Mouse (Mus musculus) olfactory bulb, adult 2 months (tissue): ENCODE data around the gene Usp5. TPM values are rescaled to one million over a fixed set of nuclear protein-coding genes. Genes with fewer than 3 reads are reported as not detected.

Experiments used
- H3K27ac ChIP-seq: fragments of 200-500 bp; 2 replicates; pipeline ENCODE4 v1.5.1; 2012; ENCODE audit warnings: low read depth, low read length; ENCODE audit not compliant: insufficient read depth
- H3K4me1 ChIP-seq: fragments of 200-500 bp; 2 replicates; pipeline ENCODE4 v1.6.1; 2012; ENCODE audit warnings: low read length; ENCODE audit not compliant: control insufficient read depth, insufficient read depth
- H3K4me3 ChIP-seq: fragments of 200-500 bp; 2 replicates; pipeline ENCODE4 v1.5.1; 2012; ENCODE audit warnings: mild to moderate bottlenecking, low read depth, low read length, moderate library complexity; ENCODE audit not compliant: insufficient read depth
- CTCF ChIP-seq: fragments of 200-500 bp; IDR thresholded peaks from 2 replicates; pipeline ENCODE4 v1.5.1; 2012; ENCODE audit warnings: low read depth, mild to moderate bottlenecking, low read length, moderate library complexity; ENCODE audit not compliant: insufficient read depth
- POLR2A ChIP-seq: fragments of 200-500 bp; IDR thresholded peaks from 2 replicates; pipeline ENCODE4 v1.6.1; 2012; ENCODE audit warnings: mild to moderate bottlenecking, low read depth, low read length, moderate library complexity; ENCODE audit not compliant: insufficient read depth
- WGBS: fragments of 180-500 bp; shearing (Covaris S2); methylation state at CpG from one replicate; pipeline ENCODE4 v1.1.7; 2018; 5-methylcytosine and 5-hydroxymethylcytosine counted together
- polyA plus RNA-seq: library from polyadenylated mRNA; stranded (reverse); fragments of >200 nt; gene quantifications from 2 replicates; pipeline ENCODE4 v1.2.4, GENCODE M21; 2012; ENCODE audit warnings: low replicate concordance; ENCODE audit not compliant: missing spikeins, insufficient read depth, insufficient read length

Usp5 gene
- polyA plus RNA-seq, 1 experiment: 225 TPM

GRCm38 (mm10) chr6:124829799-124830700, 766 bp upstream of the Usp5 start:
- Histone ChIP-seq H3K4me1 (peaks cover 11% of the 10 kb centered on the region), H3K4me3 (peak overlapping the region; percentile 35), H3K27ac (peak overlapping the region; percentile 74)
- WGBS: under 1% methylated on average over 38 of the region's 38 CpGs
- no peak for TF ChIP-seq CTCF
- TF ChIP-seq POLR2A: 0 out of 2 replicates have a peak, but pooled peaks have one; percentile 21

GRCm38 (mm10) chr6:124828101-124828592, 1.1 kb downstream of the Usp5 start:
- WGBS: 13% methylated on average over 10 of the region's 10 CpGs
- peaks cover 11% of the 10 kb centered on the region for H3K4me1 ChIP-seq

DNA sequence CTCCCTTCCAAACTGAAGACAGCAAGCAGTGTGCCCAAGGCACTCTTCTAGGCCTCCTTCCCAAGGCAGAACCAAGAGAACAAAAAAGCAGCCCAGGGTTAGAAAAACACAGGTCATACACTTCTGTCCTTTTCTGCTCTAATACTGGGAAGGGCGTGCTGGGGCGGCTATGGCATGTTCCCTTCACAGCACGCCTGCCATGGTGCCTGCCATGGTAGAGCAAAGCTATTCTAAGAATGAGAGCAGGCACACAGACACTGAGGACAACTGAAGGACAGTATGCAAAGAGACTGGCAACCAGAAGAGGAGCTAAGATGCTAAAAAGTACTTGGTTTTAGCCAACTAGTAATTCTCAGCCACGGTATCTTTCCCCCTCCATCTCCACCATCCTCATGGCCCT, 7.2 kb downstream of the Usp5 start:
- 94% methylated on average over 4 of the region's 4 CpGs for WGBS
- no peak for TF ChIP-seq CTCF
- TF ChIP-seq POLR2A: no peak
- H3K4me3 ChIP-seq: no peak overlapping the region
- H3K27ac ChIP-seq: no peak overlapping the region
- 0 out of 2 replicates have a peak, but pooled peaks cover 4% of the 10 kb centered on the region for H3K4me1 ChIP-seq

More at GRCm38 (mm10) chr6:124828101-124828592, 1.1 kb downstream of the Usp5 start:
- H3K4me3 ChIP-seq: peak overlapping the region; percentile 42
- no peak for TF ChIP-seq POLR2A
- TF ChIP-seq CTCF: no peak
- H3K27ac ChIP-seq: 0 out of 2 replicates have a peak overlapping the region, but pooled peaks have one; percentile 14

GRCm38 (mm10) chr6:124820891-124821290, 8.4 kb downstream of the Usp5 start:
- TF ChIP-seq POLR2A (no peak), CTCF (no peak)
- Histone ChIP-seq H3K27ac (no peak overlapping the region), H3K4me3 (no peak overlapping the region), H3K4me1 (0 out of 2 replicates have a peak, but pooled peaks cover 4% of the 10 kb centered on the region)
- 94% methylated on average over 5 of the region's 5 CpGs for WGBS

DNA sequence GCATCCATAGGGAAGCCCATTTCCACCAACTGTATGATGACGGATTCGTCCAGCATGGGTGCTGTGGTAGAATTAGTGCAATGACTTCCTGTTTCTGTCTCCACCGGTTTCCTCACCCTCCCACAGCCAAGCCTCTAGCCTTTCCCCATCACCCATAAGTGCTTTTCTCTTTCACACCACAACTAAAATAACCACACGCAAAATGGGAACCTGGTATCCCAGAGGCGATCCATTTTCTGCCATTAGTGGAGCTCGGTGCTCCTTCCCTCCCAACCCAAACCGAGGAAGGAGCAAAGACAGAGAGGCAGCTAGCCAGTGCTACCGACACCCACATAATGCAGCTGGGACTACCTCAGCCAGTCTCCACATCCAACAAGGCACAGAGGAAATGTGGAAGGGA, 11.3 kb downstream of the Usp5 start:
- no peak overlapping the region for H3K27ac ChIP-seq
- 74% methylated on average over 8 of the region's 8 CpGs for WGBS
- TF ChIP-seq POLR2A: no peak
- TF ChIP-seq CTCF: no peak
- H3K4me3 ChIP-seq: no peak overlapping the region
- peaks cover 14% of the 10 kb centered on the region for H3K4me1 ChIP-seq

GRCm38 (mm10) chr6:124817563-124817962, 11.7 kb downstream of the Usp5 start:
- TF ChIP-seq CTCF: no peak
- no peak for TF ChIP-seq POLR2A
- Histone ChIP-seq H3K4me1 (peaks cover 18% of the 10 kb centered on the region), H3K27ac (no peak overlapping the region), H3K4me3 (no peak overlapping the region)
- WGBS: 95% methylated on average over 8 of the region's 8 CpGs

GRCm38 (mm10) chr6:124817125-124817524, 12.2 kb downstream of the Usp5 start:
- Histone ChIP-seq H3K4me3 (no peak overlapping the region), H3K27ac (no peak overlapping the region), H3K4me1 (peaks cover 22% of the 10 kb centered on the region)
- no peak for TF ChIP-seq POLR2A
- TF ChIP-seq CTCF: no peak
- 95% methylated on average over 11 of the region's 11 CpGs for WGBS

DNA sequence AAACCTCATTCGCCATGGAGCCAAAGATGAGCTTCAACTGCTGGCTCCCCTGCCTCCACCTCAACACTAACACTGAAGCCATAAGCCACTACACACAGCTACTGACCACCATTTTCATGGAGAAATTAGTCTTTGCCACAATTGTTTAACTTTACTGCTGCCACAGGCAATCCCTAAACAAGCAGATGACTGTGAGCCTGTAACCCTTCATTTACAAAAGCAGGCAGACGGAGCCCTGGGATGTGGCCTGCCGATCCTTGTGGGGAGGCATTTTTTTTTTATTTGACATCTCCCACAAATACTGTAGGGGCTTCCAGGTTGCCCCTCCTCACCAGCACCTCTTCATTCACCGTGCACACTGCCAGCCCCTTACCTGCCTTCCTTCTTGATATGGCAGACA, 12.7 kb downstream of the Usp5 start:
- WGBS: 86% methylated on average over 4 of the region's 4 CpGs
- H3K27ac ChIP-seq: no peak overlapping the region
- no peak overlapping the region for H3K4me3 ChIP-seq
- no peak for TF ChIP-seq CTCF
- TF ChIP-seq POLR2A: no peak
- H3K4me1 ChIP-seq: peaks cover 28% of the 10 kb centered on the region
